Mouse (Mus musculus): ENCODE measurements around the gene Usp22.
"Not testable (repeated sequence)": the region's sequence is repeated elsewhere in the genome, so short reads cannot be mapped to it uniquely, and the experiment has no call there.

Gene Usp22

DNA sequence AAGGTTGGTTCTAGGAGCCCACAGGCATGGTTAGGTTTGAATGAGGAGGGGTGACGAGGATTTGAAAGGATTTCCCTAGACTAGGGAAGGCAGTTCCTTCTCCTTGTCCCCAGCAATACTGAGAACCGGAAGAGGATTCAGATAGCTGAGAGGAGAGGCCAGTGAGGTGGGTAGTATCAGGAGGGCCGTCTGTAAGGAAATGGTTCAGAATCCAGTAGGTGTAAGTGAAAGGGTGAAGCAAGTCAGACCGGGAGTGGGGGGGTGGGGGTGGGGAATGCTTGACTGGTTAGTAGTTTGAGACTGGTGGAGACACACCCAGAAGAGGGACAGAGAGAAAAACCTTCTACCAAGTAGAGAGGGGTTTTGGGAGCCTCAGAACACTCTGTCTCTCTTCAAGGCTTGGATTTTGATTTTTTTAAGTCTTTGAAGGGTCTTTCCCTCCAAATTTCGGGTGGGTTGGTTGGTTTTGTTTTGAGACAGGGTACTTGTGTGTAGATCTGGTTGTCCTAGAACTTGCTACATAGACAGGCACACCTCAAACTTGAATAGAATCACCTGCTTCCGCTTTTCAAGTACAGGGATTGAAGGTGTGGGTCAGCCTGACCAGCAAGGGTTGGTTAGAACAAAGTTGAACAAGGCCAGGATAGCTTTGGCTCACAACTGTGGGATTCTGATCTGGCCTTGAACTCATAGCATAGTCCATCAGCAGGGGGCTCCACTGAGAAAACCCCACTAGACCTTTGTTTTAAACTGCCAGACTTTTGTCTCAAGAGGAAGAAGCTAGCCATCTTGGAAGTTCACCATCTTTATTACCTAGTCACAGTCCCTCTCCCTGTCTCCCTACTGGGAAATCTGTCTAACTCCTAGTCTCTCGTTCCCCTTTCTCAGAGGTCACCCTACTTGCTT is 31.0 kb downstream of the Usp22 start:
- DNase-seq (ENCODE audit: low read depth, low spot score): no peak

DNA sequence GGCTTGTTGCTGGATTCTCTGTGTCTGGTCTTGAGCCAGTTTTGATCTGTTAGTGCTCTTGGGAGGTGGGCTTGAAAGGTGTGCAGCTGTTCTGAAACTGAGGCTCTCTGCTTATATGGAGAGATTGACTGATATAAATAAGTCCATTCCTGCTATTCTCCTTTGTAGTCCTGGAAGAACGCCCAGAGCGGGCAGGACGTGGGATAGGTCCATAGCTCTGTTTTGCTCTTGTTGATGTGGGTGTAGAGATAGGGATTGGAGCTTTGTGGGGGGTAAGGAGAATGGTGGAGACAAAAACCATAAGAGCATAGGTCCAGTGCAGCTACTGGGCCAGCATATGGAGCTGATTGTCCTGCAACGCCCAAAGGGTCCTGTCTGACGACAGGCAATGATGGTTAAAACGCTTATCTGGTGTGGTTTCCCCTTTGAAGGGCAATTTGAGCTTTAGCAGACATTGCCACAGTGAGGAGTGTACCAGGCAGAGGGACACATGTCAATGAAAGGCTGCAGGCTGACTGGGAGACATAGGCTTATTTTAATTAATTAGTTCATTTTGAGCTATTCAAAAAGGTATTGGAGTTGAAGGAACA is 31.8 kb downstream of the Usp22 start:
- DNase-seq (ENCODE audit: low read depth, low spot score): no peak

DNA sequence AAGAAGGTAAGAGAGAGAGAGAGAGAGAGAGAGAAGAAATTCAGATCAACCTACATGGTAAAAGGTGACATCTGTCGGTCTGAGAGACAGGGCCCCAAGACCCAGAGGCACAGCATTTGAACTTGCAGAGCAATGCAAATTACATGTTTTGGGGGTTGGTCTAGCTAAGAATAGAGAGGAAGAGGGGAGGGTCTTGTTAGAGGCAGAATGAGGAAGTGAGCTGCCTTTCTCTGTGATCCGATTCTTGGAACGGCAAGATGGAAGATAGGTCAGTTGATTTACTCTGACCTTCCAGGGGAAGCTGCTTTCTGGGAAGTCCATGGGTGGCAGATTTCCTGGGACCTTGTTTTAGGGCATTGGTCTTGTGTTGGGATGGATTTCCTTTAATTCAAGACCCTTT is 32.6 kb downstream of the Usp22 start:
- DNase-seq (ENCODE audit: low read depth, low spot score): no peak

GRCm38 (mm10) chr11:61141693-61142092 is 33.2 kb downstream of the Usp22 start:
- no peak for DNase-seq (ENCODE audit: low read depth, low spot score)

DNA sequence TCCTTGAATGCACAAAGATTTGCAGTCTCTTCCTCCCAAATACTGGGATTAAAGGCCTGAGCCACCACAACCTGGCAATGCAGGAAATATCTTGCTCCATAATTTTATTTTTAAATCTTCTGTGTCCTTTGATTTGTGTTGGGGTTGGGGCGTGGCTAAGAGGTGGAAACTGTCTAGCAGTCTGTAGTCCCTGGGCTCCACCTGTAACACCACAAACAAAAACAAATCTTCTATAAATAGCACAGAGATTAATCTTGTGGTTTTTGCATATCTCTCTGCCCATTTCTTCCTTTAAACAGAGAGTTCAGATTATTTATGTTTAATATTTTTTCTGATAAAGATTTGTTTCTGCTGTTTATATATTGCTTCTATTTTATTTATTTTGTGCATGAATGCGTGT is 41.9 kb downstream of the Usp22 start:
- no peak for DNase-seq (ENCODE audit: low read depth, low spot score)

DNA sequence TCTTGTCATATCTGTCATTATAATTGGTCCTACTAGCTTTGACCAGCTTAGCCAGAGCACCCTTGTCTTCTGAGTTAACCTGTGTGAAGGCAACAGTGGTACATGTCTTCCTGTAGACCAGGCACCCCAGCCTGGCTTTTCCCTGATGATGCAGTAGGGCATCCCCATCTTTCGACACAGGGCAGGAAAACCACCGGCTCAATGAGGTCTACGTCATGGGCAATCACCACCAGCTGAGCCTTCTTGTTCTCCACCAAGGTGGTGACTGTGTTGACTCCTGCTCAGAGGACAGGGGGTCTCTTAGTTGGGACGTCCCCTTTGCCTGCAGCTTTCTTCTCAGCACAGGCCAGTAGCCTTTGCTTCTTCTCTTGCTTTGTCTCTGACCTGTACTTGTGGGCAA is 44.2 kb downstream of the Usp22 start:
- not testable (repeated sequence) for DNase-seq (ENCODE audit: low read depth, low spot score)

GRCm38 (mm10) chr11:61129305-61129704 is 45.5 kb downstream of the Usp22 start:
- no peak for DNase-seq (ENCODE audit: low read depth, low spot score)

DNA sequence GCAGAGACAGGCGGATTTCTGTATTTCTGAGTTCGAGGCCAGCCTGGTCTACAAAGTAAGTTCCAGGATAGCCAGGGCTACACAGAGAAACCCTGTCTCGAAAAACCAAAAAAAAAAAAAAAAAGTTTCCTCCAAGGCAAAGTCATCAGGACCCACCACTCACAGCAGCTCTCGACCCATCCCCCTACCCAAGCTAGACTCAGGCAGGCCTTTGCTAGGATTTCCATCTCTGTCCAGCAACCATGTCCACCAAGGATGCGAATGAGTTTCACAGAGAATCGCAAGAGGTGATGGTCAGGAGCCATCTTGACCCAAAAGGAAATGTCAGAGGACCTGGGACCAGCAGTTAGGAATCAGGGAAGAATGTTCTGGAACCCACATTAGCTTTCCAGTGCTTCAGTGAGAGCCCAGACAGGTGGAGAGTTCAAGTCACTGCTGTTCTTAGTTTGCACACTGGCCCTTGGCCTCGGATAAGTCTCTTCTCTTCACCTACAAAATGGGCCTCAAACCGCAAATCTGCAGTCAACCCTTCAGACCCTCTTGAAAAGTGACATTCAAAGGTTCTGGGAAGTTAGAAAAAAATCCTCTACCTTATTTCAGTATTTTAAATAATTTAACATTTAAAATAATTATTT is 47.3 kb downstream of the Usp22 start:
- DNase-seq (ENCODE audit: low read depth, low spot score): no peak

- DNase-seq (ENCODE audit: low read depth, low spot score): no peak
Measured at GRCm38 (mm10) chr11:61126606-61127355, 48.1 kb downstream of the Usp22 start, which contains the start of gene Tnfrsf13b. TSS of gene Tnfrsf13b (plus strand) at chr11:61126755.

- no peak for DNase-seq (ENCODE audit: low read depth, low spot score)
Measured at GRCm38 (mm10) chr11:61125970-61126369, 48.9 kb downstream of the Usp22 start.

DNA sequence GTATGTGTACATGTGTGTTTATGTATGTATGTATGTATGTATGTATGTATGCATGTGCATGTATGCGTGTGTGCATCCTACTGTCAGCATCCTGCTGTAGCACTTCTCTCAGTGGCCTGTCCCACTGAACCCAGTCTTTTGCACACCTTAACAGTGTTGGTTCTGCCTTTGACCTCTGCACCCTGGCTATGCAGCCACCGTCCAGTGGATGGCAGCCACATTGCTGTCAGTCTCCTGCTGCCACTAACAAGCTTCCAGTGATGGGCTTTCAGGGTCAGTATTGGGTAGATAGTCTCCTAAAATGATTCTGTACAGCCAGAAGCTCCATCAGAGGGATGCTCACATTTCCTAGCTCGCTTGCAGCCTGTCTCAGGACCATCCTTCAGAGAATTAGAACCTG is 51.0 kb downstream of the Usp22 start:
- no peak for DNase-seq (ENCODE audit: low read depth, low spot score)

DNA sequence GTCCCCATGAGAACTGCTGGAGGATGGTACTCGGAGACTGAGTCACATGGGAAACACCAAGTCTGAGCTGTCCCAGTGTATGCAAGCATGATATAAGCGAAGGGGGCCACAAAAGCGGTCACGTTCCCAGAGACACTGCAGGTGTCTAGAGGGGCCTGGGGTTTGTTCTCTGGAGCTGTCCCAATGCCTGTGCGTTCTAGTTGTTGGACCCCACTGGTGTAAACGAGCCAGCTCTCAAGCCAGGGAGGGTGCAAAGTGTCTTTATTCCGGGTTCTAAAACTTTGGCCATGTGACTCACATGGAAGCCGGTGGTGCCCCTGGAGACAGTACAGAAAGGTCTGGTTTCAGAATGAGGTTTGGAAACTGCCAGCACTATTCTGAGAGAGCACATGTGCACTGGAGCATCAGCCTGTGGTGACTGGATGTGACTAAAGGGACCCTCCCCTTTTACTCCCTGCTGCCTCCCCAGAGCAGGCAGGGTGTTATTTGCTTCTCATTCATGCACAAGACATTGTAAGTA is 52.0 kb downstream of the Usp22 start:
- no peak for DNase-seq (ENCODE audit: low read depth, low spot score)

- no peak for DNase-seq (ENCODE audit: low read depth, low spot score)
Measured at GRCm38 (mm10) chr11:61122283-61122768, 52.5 kb downstream of the Usp22 start.

DNA sequence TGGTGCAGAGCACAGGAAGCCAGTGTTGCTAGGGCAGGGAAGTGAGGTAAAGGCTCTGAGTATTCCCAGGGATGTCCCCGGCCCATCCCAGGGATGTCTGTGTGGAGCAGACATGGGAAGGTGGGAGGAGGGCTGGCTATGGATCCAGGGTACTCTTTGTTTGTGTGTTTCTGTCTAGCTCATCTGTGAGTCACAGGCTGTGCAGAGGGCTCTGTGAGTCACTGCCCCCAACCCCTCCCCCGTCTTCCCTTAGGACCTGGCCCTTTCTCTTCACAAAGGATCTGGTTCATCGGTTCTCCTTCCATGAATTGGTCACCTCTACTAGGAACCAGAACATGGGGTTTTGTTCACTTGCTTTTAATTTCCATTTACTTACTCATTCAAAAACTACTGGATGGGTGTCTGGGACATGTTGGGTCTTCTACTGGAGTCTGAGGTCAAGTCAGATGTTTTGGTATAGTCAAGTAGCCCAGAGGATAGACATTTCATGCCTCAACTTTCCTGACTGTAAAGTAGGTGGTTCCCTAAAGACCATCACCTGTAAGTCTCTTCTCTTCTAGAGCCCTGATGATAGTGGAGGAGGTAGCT is 54.8 kb downstream of the Usp22 start:
- no peak for DNase-seq (ENCODE audit: low read depth, low spot score)

DNA sequence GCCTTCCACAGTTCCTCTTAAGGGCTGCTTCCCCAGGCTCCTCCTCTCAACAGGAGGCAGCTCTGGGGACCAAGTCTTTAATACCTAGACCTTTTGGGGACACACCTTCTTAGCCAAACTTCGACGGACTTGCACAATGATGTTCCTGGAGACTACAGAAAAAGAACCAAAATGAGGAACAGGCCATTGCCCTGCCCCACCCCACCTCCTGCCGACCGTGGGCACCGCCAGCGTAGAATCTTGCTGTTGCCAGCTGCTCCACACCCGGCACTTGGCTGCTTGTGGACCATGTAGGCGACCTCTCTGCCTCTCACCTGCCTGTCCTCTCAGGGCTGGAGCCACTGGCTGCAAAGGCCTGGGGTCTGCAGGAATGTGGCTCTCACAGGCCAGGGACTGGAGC is 58.6 kb downstream of the Usp22 start:
- DNase-seq (ENCODE audit: low read depth, low spot score): no peak

- no peak for DNase-seq (ENCODE audit: low read depth, low spot score)
Measured at GRCm38 (mm10) chr11:61112323-61112995, 62.4 kb downstream of the Usp22 start.

DNA sequence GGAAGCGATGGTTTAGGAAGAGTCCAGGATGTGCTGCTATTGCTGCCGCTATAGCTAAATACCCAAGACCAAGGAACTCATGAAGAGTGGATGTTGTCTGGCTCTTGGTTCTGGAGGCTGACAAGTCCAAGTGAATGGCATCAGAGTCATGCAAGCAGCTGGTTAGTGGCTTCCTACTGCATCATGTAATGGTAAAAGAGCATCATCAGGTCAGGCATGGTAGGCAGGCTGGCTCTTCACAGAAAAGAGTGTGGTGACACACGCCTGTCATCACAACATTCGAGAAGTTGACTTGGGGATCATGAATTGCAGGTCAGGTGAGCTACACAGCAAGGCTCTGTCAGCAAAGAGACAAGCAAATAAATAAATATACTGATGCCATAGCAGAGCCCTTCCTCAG is 63.4 kb downstream of the Usp22 start:
- no peak for DNase-seq (ENCODE audit: low read depth, low spot score)

- no peak for DNase-seq (ENCODE audit: low read depth, low spot score)
Measured at GRCm38 (mm10) chr11:61110928-61111327, 63.9 kb downstream of the Usp22 start.

GRCm38 (mm10) chr11:61110113-61110512 is 64.7 kb downstream of the Usp22 start:
- no peak for DNase-seq (ENCODE audit: low read depth, low spot score)

DNA sequence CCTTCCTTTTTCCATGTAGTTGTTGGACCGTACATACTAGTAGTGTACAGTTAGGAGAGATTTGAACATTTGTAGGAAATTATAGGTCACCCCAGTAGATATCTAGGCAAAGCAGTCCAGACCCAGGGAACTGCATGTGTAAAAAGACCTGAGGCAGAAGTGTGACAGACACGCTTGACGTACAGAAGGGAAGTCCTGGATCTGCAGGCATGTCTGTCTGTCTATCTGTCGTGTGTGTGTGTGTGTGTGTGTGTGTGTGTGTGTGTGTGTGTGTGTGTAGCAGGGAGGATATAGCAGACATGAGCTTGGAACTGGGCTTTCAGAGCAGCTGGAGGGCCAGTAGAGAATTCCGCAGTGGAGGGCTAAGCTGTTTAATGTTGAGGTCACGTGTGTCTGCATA is 65.1 kb downstream of the Usp22 start:
- DNase-seq (ENCODE audit: low read depth, low spot score): no peak
